Mouse (Mus musculus) lung, postnatal 0 days (tissue): ENCODE results near the gene Cacna2d3.

Source experiments
- CTCF ChIP-seq: IDR thresholded peaks from 2 replicates; pipeline ENCODE4 v1.5.1; 2016; ENCODE audit warnings: antibody characterized with exemption, mild to moderate bottlenecking
- EP300 ChIP-seq: IDR thresholded peaks from 2 replicates; pipeline ENCODE4 v1.6.1; 2016; ENCODE audit warnings: antibody characterized with exemption, mild to moderate bottlenecking, control low read depth

DNA sequence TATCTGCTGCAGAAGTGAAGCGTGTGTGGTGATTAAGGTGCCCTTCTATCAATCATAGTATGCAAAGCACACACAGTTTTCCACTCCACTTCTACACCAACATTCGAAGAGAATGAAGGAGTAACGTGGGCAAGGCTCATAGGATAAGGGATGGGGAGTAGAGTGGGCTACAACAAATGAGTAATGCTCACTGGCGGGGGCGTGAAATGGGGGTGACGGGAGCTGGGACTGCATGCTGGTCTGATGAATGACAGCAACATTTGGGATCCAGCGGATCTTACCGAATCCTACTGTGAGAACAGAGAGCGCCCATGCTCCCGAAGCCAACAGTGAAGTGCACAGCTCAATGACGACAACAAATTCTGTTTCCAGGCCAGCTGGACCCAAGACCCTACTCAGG, 76.2 kb downstream of the Cacna2d3 start:
- no peak for TF ChIP-seq CTCF
- TF ChIP-seq EP300 = no peak
